Mouse (Mus musculus) T-cell, adult 2 months (primary cell): ENCODE measurements around the gene Clic3.

Source experiments
- DNase-seq: peaks from one replicate; pipeline ENCODE4 v3.0.0; 2022; ENCODE audit warnings: low spot score

The Clic3 gene

DNA sequence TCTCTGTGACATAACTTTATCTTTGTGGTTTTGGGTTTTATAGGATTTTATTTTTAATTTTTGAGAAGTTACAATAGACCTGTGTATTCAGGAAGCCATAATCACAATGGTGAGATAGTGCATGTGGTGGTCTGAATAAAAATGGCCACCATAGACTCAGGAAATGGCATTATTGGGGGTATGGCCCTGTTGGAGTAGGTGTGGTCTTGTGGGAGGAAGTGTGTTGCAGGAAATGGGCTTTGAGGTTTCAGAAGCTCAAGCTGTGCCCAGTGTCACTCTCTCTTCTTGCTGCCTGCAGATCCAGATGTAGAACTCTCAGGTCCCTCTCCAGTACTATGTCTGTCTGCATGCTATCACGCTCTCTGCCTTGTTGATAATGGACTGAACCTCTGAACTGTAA, 23.9 kb downstream of the Clic3 start:
- no peak for DNase-seq

GRCm38 (mm10) chr2:25482969-25483368, 26.3 kb downstream of the Clic3 start:
- DNase-seq = peak; percentile 69

- no peak for DNase-seq
Measured at GRCm38 (mm10) chr2:25484901-25485647, 28.4 kb downstream of the Clic3 start.

- no peak for DNase-seq
Measured at GRCm38 (mm10) chr2:25487965-25488670, 31.5 kb downstream of the Clic3 start.

DNA sequence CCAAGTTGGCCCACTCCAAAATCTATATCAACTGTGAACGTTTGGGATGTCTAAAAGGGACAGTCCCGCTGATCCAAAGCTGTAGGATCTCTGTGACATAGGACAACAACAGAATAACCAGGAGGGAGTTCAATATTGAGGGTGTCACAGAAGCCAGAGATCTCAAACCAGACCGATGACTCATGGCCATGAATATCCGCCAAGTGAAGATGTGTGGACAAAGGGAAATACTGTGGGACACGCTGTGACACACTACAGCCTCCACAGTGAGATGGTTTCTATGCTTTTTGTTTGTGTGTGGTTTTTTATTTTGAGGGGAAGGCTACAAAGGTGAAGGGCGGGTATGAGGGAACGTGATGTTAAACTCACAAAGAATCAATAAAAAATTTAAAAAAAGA, 32.0 kb downstream of the Clic3 start:
- no peak for DNase-seq

- DNase-seq = no peak
Measured at GRCm38 (mm10) chr2:25492988-25493387, 36.4 kb downstream of the Clic3 start.

DNA sequence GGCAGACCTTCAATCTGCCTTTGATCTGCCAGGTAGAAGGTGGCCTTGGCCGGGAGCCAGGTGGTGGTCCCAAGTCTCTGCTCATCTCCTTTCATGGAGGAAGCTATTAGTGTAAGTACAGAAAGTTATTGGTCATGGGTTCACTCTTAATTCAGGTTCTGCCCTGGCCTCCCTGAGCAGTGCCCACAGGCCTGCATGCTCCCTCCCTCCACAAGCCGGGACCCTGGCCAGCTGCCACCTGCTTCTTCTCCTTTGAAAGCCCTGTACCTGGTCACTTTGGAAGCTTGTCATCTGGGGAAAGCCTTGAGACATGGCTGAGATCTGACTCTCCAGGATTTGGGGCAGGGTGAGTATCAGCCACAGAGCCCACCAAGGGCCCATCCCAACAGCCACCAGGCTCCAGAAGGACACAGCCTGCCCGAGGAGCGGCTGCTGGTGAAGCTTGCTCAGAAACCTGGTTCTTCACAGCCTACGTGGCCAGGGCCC, 36.9 kb downstream of the Clic3 start, which contains the start of gene Lcn12:
Gene Lcn12, minus strand, starts transcription at position 436 of the 486 bp plus-strand sequence.
- DNase-seq = no peak

DNA sequence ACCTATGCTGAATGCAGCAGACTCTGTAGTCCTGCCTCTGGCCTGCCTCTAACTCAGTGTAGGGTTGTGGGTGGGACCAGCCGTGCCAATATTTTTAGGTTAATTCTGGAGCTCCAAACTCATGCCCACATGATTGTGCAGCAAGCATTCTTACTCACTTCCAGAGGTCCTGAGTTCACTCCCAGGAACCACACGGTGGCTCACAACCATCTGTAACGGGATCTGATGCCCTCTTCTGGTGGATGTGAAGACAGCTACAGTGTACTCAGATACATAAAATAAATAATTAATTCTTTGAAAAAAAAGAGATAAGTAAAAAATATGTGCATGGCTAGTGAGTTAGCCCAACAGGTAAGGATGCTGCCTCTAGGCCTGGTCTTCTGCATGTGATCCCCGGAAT, 39.8 kb downstream of the Clic3 start:
- DNase-seq = no peak

- no peak for DNase-seq
Measured at GRCm38 (mm10) chr2:25497846-25498575, 41.4 kb downstream of the Clic3 start.

DNA sequence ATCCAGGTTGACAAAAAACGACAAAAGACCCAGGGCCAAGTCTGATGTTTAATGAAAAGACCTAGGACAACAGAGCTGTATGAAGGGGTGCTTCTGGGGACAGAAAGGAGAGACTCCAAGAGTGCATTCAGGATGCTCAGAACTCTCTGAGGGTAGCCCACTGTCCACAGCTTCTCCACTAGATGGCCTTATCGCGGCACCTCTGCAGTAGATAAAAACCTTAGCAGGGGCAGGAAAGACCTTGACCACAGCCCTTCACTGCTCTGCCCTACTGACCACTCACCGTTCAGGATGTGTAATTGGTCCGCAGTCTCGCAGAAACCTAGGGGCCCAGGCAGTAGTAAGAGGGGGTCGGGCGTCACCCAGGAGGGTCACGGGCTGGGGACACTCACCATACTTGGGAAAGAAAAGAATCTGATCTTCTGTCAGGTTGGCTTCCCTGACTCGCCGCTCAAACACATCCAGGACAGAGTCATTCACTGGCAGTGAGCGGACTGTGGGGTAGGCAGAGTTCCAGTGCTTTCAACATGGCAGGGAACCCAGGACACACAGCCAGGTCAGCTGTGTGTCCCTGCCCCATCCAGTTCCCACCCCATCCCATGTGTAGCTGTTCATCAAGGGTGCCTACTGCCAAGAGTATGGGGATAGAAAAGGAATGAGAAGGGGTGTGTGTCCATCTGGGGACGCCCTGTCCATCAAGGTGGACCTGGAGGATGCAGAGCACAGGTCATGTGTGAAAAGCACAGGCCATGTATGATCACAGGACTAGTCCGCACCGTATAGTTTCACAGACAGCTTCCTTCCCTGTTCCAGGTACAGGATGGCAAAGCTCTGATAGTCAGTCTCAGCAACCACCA, 42.2 kb downstream of the Clic3 start:
- no peak for DNase-seq

- DNase-seq = no peak
Measured at GRCm38 (mm10) chr2:25500071-25500575, 43.5 kb downstream of the Clic3 start.

DNA sequence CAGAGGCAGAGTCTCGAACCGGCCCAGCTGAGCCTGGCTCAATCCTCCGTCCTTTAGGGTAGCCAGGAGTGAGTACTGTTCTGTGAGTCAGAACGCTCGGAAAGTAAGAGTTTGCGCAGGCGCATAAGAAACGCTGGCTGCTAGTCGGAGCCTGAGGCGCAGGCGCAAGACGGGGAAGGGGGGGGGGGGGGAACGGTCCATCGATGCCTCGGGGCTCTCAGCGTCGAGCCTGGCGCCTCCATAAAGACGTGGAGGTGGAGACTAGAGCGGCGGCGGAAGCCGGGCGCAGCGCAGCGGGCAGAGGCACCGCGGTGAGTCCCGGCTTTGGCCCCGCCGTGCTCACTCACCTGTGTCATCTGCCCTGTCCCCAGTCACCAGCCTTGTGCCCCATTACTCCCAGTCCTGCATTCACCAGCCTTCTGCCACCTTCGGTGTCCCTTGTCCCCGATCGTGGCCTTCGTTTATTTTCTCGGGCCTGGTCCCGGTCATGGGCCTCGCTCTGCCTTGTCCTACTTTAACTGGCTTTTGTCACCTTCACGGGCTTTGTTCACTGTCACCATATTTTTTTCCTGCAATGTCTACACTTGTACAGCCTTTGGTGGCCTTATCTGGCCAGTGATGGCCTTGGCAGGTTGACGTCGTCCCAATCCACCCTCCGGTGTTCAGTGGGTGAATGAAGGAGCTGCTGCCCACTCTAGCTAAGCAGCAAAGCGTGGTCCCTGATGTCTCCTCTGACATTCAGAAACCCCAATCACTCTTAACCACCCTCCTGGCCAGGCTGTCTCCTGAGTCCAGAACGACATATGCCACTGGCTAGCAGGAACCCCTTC, 44.2 kb downstream of the Clic3 start, which contains the start of gene Fbxw5:
Gene Fbxw5, plus strand, starts transcription at position 175 of the 830 bp plus-strand sequence.
- DNase-seq = peak; percentile 83

DNA sequence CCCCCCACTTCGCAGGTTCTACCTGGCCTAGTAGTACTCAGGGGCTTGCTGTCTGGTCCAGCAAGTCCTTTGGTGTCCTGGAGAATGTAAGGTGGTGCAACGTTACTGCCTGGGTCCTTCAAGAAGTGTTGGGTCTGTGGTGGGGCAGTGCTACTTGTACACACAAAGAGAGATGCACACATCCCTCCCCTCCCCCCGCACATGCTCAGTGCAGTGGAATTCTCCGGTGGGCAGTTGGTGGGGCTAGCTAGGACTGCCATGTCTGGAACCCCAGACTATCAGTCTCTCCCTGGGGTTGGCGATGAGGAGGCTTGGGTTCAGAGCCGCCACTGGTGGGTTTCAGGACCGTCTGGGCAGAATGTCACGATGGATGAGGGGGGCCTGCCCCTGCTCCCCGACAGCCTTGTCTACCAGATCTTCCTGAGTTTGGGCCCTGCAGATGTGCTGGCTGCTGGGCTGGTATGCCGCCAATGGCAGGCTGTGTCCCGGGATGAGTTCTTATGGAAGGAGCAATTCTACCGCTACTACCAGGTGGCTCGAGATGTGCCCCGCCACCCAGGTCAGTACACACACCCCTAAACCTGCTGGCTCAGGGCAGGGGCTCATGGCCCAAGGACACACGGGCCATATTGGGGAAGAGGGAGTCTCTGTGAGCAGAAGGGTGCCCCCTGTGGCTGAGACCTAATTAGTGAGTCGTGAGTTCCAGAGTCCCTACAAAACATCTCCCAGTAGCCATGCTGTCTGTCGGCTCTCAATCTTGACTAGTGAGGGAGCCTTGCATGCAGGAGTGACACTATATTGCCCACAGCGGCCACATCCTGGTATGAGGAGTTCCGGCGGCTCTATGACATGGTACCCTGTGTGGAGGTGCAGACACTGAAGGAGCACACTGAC, 45.2 kb downstream of the Clic3 start, which contains the start of gene C8g:
Gene C8g, minus strand, starts transcription at position 127 of the 894 bp plus-strand sequence.
- no peak for DNase-seq

- no peak for DNase-seq
Measured at GRCm38 (mm10) chr2:25502726-25503125, 46.1 kb downstream of the Clic3 start.

DNA sequence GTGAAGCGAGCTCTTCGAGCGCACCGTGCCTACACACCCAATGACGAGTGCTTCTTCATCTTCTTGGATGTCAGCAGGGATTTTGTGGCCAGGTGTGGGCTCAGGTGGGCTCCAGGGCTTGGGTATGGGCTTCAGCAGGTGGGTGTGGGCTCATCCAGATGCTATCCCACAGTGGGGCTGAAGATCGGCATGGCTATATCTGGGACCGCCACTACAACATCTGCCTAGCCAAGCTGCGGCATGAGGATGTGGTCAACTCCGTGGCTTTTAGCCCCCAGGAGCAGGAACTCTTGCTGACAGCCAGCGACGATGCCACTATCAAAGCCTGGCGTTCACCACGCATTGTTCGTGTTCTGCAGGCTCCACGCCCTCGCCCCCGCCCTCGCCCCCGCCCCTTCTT, 47.9 kb downstream of the Clic3 start:
- DNase-seq = no peak

GRCm38 (mm10) chr2:25505000-25505399, 48.4 kb downstream of the Clic3 start:
- no peak for DNase-seq

GRCm38 (mm10) chr2:25505860-25506259, 49.2 kb downstream of the Clic3 start:
- DNase-seq = no peak

- DNase-seq = peak; percentile 46
Measured at GRCm38 (mm10) chr2:25506964-25507363, 50.3 kb downstream of the Clic3 start.
